Mouse (Mus musculus) kidney, adult 2 months (tissue): Measurements from ENCODE around the gene Trim45.

Experiments
- CTCF ChIP-seq: fragments of 200-500 bp; conservative IDR thresholded peaks from 2 replicates; pipeline ENCODE4 v1.5.1; 2011; ENCODE audit warnings: low read depth, mild to moderate bottlenecking, control low read depth, low read length, moderate library complexity, mixed read lengths; ENCODE audit not compliant: insufficient read depth, insufficient read length
- POLR2A ChIP-seq: fragments of 200-500 bp; IDR thresholded peaks from one replicate; pipeline ENCODE4 v1.6.1; 2011; ENCODE audit warnings: low read depth, low read length, control low read depth

DNA sequence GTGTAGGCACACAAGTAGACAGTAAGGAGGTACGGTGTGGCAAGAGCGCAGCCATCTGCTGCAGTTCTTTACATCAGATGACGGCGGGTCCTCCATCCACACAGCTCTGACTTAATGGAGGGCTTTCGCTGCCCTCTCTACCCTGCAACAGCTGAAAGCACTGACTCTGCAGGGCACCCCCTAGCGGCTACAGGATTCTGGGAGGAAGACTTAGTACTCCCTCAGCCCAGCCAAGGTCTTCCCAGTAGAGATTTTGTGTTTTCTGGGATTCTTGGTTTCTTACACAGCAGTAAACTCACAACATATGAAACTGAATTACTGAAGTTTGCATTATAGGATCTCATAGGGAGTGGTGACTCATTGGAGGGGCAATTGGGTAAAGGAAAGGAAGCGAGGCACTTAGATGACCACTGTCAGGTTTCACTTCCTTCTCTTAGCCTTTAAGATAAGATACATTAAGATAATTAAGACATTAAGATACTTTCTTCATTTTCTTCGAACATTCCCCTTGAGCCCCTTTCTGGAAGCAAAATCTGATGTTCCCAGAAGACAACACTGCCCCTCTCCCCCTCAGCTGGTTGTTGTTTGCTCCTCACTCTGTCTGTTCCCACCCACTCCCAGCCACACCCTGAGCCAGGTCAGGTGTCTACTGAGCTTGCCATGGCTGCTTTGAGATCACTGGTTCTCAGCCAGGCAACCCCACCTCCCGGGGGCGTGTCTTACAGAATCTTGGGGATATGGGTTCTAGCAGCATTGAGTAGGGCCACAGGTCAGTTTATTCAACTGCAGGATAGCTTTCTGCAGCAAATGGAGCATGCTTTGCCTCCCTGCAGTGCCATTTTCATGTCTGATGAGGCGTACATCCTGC, 10.3 kb downstream of the Trim45 start:
- TF ChIP-seq POLR2A (no peak), CTCF (peak; percentile 29; the same call in 1 of the 2 replicates)
